ENCODE assay signal across 23 mouse cellular contexts in genomic region chr11:114847008-114847407, GRCm38 (mm10). TPM values are rescaled to one million over a fixed set of nuclear protein-coding genes. Genes with fewer than 3 reads are reported as not detected.
DNase-seq lines count a peak whose midpoint lies in the region; ATAC-seq and TF ChIP-seq lines count a peak whose summit lies in the region.
"Had no signal": no experiment of that assay in that cellular context is flagged by ENCODE, and none has a peak within 500 bp of the region (broad histone marks: within the 10 kb centered on the region; RNA-seq: fewer than 3 reads in every experiment).

No protein-coding gene starts in this region.

- H3K27ac ChIP-seq in heart, embryonic 10.5 days, result peak overlapping the region; percentile 60; the same call in 1 of the 2 replicates
- peak overlapping the region; percentile 73 for H3K27ac ChIP-seq in kidney, embryonic 14.5 days (ENCODE audit: low read depth, low read length)
- peak overlapping the region; percentile 7; the same call in 1 of the 2 replicates for H3K27ac ChIP-seq in embryonic facial prominence, embryonic 10.5 days (replicated peaks)
- peak overlapping the region; percentile 69 for H3K27ac ChIP-seq in kidney, postnatal 0 days
- H3K27ac ChIP-seq in hindbrain, embryonic 13.5 days, result no peak overlapping the region
- H3K27ac ChIP-seq: forebrain, embryonic 15.5 days; heart, adult 2 months; hindbrain, embryonic 14.5 days had no signal

- no peaks in the 10 kb centered on the region for H3K9me3 ChIP-seq in heart, embryonic 10.5 days
- no peaks in the 10 kb centered on the region for H3K9me3 ChIP-seq in kidney, embryonic 14.5 days (ENCODE audit: control insufficient read depth, low read length)
- H3K9me3 ChIP-seq in embryonic facial prominence, embryonic 10.5 days, result no peaks in the 10 kb centered on the region
- no peaks in the 10 kb centered on the region for H3K9me3 ChIP-seq in kidney, postnatal 0 days (replicated peaks; ENCODE audit: low read length)
- H3K9me3 ChIP-seq in hindbrain, embryonic 13.5 days, result no peaks in the 10 kb centered on the region
- H3K9me3 ChIP-seq: forebrain, embryonic 15.5 days had no signal

- H3K4me1 ChIP-seq in heart, embryonic 10.5 days, result peaks cover 59% of the 10 kb centered on the region
- H3K4me1 ChIP-seq in kidney, embryonic 14.5 days (ENCODE audit: control insufficient read depth, insufficient read depth, low read length), result peaks cover 45% of the 10 kb centered on the region
- peaks cover 69% of the 10 kb centered on the region for H3K4me1 ChIP-seq in embryonic facial prominence, embryonic 10.5 days
- peaks cover 17% of the 10 kb centered on the region for H3K4me1 ChIP-seq in kidney, postnatal 0 days (replicated peaks; ENCODE audit: insufficient read depth, low read length)
- H3K4me1 ChIP-seq in hindbrain, embryonic 13.5 days (replicated peaks), result peaks cover 43% of the 10 kb centered on the region

- WGBS in heart, embryonic 10.5 days, result 84% methylated on average over 5 of the region's 5 CpGs
- WGBS in kidney, embryonic 14.5 days, result 46% methylated on average over 5 of the region's 5 CpGs
- 77% methylated on average over 5 of the region's 5 CpGs for WGBS in embryonic facial prominence, embryonic 10.5 days
- WGBS in kidney, postnatal 0 days, result 49% methylated on average over 5 of the region's 5 CpGs
- 87% methylated on average over 5 of the region's 5 CpGs for WGBS in hindbrain, embryonic 13.5 days

- intact Hi-C loops in heart, postnatal 36 days (cut with DNase I), result no loop called here

- H3K4me3 ChIP-seq in heart, embryonic 10.5 days, result no peak overlapping the region
- no peak overlapping the region for H3K4me3 ChIP-seq in kidney, embryonic 14.5 days (ENCODE audit: low read length)
- no peak overlapping the region for H3K4me3 ChIP-seq in embryonic facial prominence, embryonic 10.5 days
- H3K4me3 ChIP-seq in kidney, postnatal 0 days (replicated peaks; ENCODE audit: low read depth, low read length), result no peak overlapping the region
- no peak overlapping the region for H3K4me3 ChIP-seq in hindbrain, embryonic 13.5 days
- H3K4me3 ChIP-seq: forebrain, embryonic 15.5 days; heart, adult 2 months had no signal

- peaks cover 4% of the 10 kb centered on the region; the same call in 1 of the 2 replicates for H3K27me3 ChIP-seq in heart, embryonic 10.5 days (ENCODE audit: insufficient read depth, poor library complexity, severe bottlenecking)
- H3K27me3 ChIP-seq in kidney, embryonic 14.5 days (ENCODE audit: control insufficient read depth, insufficient read depth, low read length), result no peaks in the 10 kb centered on the region
- H3K27me3 ChIP-seq in embryonic facial prominence, embryonic 10.5 days (replicated peaks; ENCODE audit: low read depth, poor library complexity, severe bottlenecking), result peaks cover 35% of the 10 kb centered on the region
- no peaks in the 10 kb centered on the region for H3K27me3 ChIP-seq in kidney, postnatal 0 days (ENCODE audit: insufficient read depth, low read length)
- H3K27me3 ChIP-seq in hindbrain, embryonic 13.5 days, result peaks cover 43% of the 10 kb centered on the region

- no peaks in the 10 kb centered on the region for H3K36me3 ChIP-seq in heart, embryonic 10.5 days
- H3K36me3 ChIP-seq in kidney, embryonic 14.5 days (ENCODE audit: control insufficient read depth, insufficient read depth, low read length), result no peaks in the 10 kb centered on the region
- no peaks in the 10 kb centered on the region for H3K36me3 ChIP-seq in embryonic facial prominence, embryonic 10.5 days (replicated peaks)
- no peaks in the 10 kb centered on the region for H3K36me3 ChIP-seq in kidney, postnatal 0 days (ENCODE audit: insufficient read depth, low read length)
- no peaks in the 10 kb centered on the region for H3K36me3 ChIP-seq in hindbrain, embryonic 13.5 days
- H3K36me3 ChIP-seq: forebrain, embryonic 15.5 days had no signal

- no peak for DNase-seq in heart, embryonic 10.5 days (ENCODE audit: low spot score)
- DNase-seq in heart, postnatal 36 days, result no peak
- DNase-seq in kidney, postnatal 14 days, result no peak
- no peak for DNase-seq in embryonic facial prominence, embryonic 10.5 days (ENCODE audit: low spot score)
- DNase-seq in kidney, postnatal 0 days (ENCODE audit: low spot score), result peak; percentile 86
- DNase-seq in right cerebral cortex, postnatal 10 days (ENCODE audit: low spot score in 2 of 2), result no peak
- DNase-seq: adrenal gland, postnatal 10 days; cerebellum, adult 11 months; cerebellum, adult 8-10 months; cerebellum, postnatal 14 days; gastrocnemius, postnatal 10 days; heart, adult 2 months; heart, postnatal 10 days had no signal

- no peak overlapping the region for H3K4me2 ChIP-seq in kidney, embryonic 14.5 days (replicated peaks; ENCODE audit: low read depth, low read length)
- H3K4me2 ChIP-seq in kidney, postnatal 0 days (ENCODE audit: low read length), result no peak overlapping the region
- no peak overlapping the region for H3K4me2 ChIP-seq in hindbrain, embryonic 13.5 days
- H3K4me2 ChIP-seq: forebrain, embryonic 15.5 days; hindbrain, embryonic 14.5 days had no signal

- no peak for ATAC-seq in kidney, embryonic 14.5 days (ENCODE audit: low FRiP score, low TSS enrichment)
- ATAC-seq in kidney, postnatal 0 days (replicated peaks; ENCODE audit: low FRiP score, low read depth), result no peak
- ATAC-seq in hindbrain, embryonic 13.5 days (ENCODE audit: low FRiP score), result no peak
- ATAC-seq: forebrain, embryonic 15.5 days had no signal

- no peak overlapping the region for H3K9ac ChIP-seq in kidney, embryonic 14.5 days (ENCODE audit: low read depth, low read length)
- H3K9ac ChIP-seq in kidney, postnatal 0 days (ENCODE audit: low read depth, low read length), result no peak overlapping the region
- no peak overlapping the region for H3K9ac ChIP-seq in hindbrain, embryonic 13.5 days
- H3K9ac ChIP-seq: forebrain, embryonic 15.5 days; hindbrain, embryonic 14.5 days had no signal

- TF ChIP-seq CTCF in kidney, postnatal 0 days (IDR thresholded peaks at IDR 0.05; ENCODE audit: low read depth), result no peak

RNA-seq across cellular contexts. Expression of gene Gprc5c, which starts 3.9 kb away (rescaled TPM):
- 36.6 and 46.3 TPM in 2 replicates for polyA plus RNA-seq in heart, embryonic 10.5 days (2016; fragmentation: Nextera tagmentation; extraction: Ambion mirVana)
- 10 to 100 TPM; 10.2 to 11.2 TPM for total RNA-seq in heart, postnatal 36 days (2021)
- polyA plus RNA-seq in kidney, embryonic 14.5 days (2014; fragmentation: Nextera tagmentation; extraction: Ambion mirVana), result 49.9 and 105 TPM in 2 replicates
- 62.2 and 62.5 TPM in 2 replicates for polyA plus RNA-seq in embryonic facial prominence, embryonic 10.5 days (2016; fragmentation: Nextera tagmentation; extraction: Ambion mirVana)
- polyA plus RNA-seq in kidney, postnatal 0 days (2015; fragmentation: Nextera tagmentation; extraction: Ambion mirVana), result 118 and 131 TPM in 2 replicates
- polyA plus RNA-seq in hindbrain, embryonic 13.5 days (2015; fragmentation: Nextera tagmentation; extraction: Ambion mirVana), result 9.9 and 11.9 TPM in 2 replicates
- total RNA-seq: common myeloid progenitor, adult 5-6 weeks; hematopoietic stem cell, adult 5-6 weeks; MEL had no signal

RNA-seq across cellular contexts. Expression of gene Cd300a, which starts 42.8 kb away (rescaled TPM):
- 0.46 and 0.62 TPM in 2 replicates for polyA plus RNA-seq in heart, embryonic 10.5 days (2016; fragmentation: Nextera tagmentation; extraction: Ambion mirVana)
- 1 to 10 TPM; 1.6 to 1.8 TPM for total RNA-seq in heart, postnatal 36 days (2021)
- 0.91 and 1.2 TPM in 2 replicates for polyA plus RNA-seq in kidney, embryonic 14.5 days (2014; fragmentation: Nextera tagmentation; extraction: Ambion mirVana)
- polyA plus RNA-seq in embryonic facial prominence, embryonic 10.5 days (2016; fragmentation: Nextera tagmentation; extraction: Ambion mirVana), result 1.1 and 1.8 TPM in 2 replicates
- polyA plus RNA-seq in kidney, postnatal 0 days (2015; fragmentation: Nextera tagmentation; extraction: Ambion mirVana), result 1.5 and 1.7 TPM in 2 replicates
- 0.69 and 1.2 TPM in 2 replicates for polyA plus RNA-seq in hindbrain, embryonic 13.5 days (2015; fragmentation: Nextera tagmentation; extraction: Ambion mirVana)
- total RNA-seq: MEL had no signal

RNA-seq across cellular contexts. Expression of gene Gpr142, which starts 48.3 kb away (rescaled TPM):
- not detected in 2 replicates for polyA plus RNA-seq in heart, embryonic 10.5 days (2016; fragmentation: Nextera tagmentation; extraction: Ambion mirVana)
- not detected for total RNA-seq in heart, postnatal 36 days (2021)
- polyA plus RNA-seq in kidney, embryonic 14.5 days (2014; fragmentation: Nextera tagmentation; extraction: Ambion mirVana), result 0.19 TPM in 1 of 2 replicates, not detected in the other
- 0.18 TPM in 1 of 2 replicates, not detected in the other for polyA plus RNA-seq in embryonic facial prominence, embryonic 10.5 days (2016; fragmentation: Nextera tagmentation; extraction: Ambion mirVana)
- 0.13 TPM in 1 of 2 replicates, not detected in the other for polyA plus RNA-seq in kidney, postnatal 0 days (2015; fragmentation: Nextera tagmentation; extraction: Ambion mirVana)
- polyA plus RNA-seq in hindbrain, embryonic 13.5 days (2015; fragmentation: Nextera tagmentation; extraction: Ambion mirVana), result not detected in 2 replicates
- total RNA-seq: adrenal gland, postnatal 10 days; common myeloid progenitor, adult 5-6 weeks; gastrocnemius, postnatal 10 days; heart, adult 2 months; heart, postnatal 10 days; hematopoietic stem cell, adult 5-6 weeks; MEL had no signal
- polyA plus RNA-seq: C2C12; forebrain, embryonic 11.5 days; forebrain, embryonic 15.5 days; heart, adult 2 months; heart, embryonic 14.5 days; hindbrain, embryonic 14.5 days had no signal

RNA-seq across cellular contexts. Expression of gene Btbd17, which starts 51.3 kb away (rescaled TPM):
- polyA plus RNA-seq in heart, embryonic 10.5 days (2016; fragmentation: Nextera tagmentation; extraction: Ambion mirVana), result 0.21 and 0.34 TPM in 2 replicates
- not detected for total RNA-seq in heart, postnatal 36 days (2021)
- 0.77 and 1.6 TPM in 2 replicates for polyA plus RNA-seq in kidney, embryonic 14.5 days (2014; fragmentation: Nextera tagmentation; extraction: Ambion mirVana)
- 10.0 and 17.0 TPM in 2 replicates for polyA plus RNA-seq in embryonic facial prominence, embryonic 10.5 days (2016; fragmentation: Nextera tagmentation; extraction: Ambion mirVana)
- polyA plus RNA-seq in kidney, postnatal 0 days (2015; fragmentation: Nextera tagmentation; extraction: Ambion mirVana), result 0.78 and 0.96 TPM in 2 replicates
- 21.4 and 22.3 TPM in 2 replicates for polyA plus RNA-seq in hindbrain, embryonic 13.5 days (2015; fragmentation: Nextera tagmentation; extraction: Ambion mirVana)
- total RNA-seq: common myeloid progenitor, adult 5-6 weeks; heart, adult 2 months; hematopoietic stem cell, adult 5-6 weeks; MEL had no signal
- polyA plus RNA-seq: heart, embryonic 14.5 days had no signal
